Comparison of ENCODE assay signal across 8 mouse cellular contexts in genomic region chrX:73007597-73008479, GRCm38 (mm10). TPM values are rescaled to one million over a fixed set of nuclear protein-coding genes. Genes with fewer than 3 reads are reported as not detected.
A peak's percentile ranks its signal among the peaks of the same experiment; 100 is the strongest.
DNase-seq lines count a peak whose midpoint lies in the region; ATAC-seq and TF ChIP-seq lines count a peak whose summit lies in the region.

No protein-coding gene starts in this region.

- H3K4me2 ChIP-seq in heart, embryonic 12.5 days: peak overlapping the region; percentile 60
- H3K4me2 ChIP-seq in kidney, postnatal 0 days (ENCODE audit: low read length): peak overlapping the region; percentile 53
- peak overlapping the region; percentile 59 for H3K4me2 ChIP-seq in liver, embryonic 11.5 days
- peak overlapping the region; percentile 40 for H3K4me2 ChIP-seq in stomach, embryonic 14.5 days (replicated peaks; ENCODE audit: low read depth, low read length)

- no peaks in the 10 kb centered on the region for H3K9me3 ChIP-seq in heart, embryonic 12.5 days (replicated peaks)
- no peaks in the 10 kb centered on the region for H3K9me3 ChIP-seq in kidney, postnatal 0 days (replicated peaks; ENCODE audit: low read length)
- no peaks in the 10 kb centered on the region for H3K9me3 ChIP-seq in liver, embryonic 11.5 days (ENCODE audit: control insufficient read depth, low read length)
- no peaks in the 10 kb centered on the region for H3K9me3 ChIP-seq in stomach, embryonic 14.5 days (ENCODE audit: control insufficient read depth, low read depth, low read length)

- DNase-seq in B cell, adult 2 months: peak; percentile 90 to 93
- peak; percentile 98 for DNase-seq in brain, adult 2 months (ENCODE audit: low read depth, low spot score)
- DNase-seq in kidney, postnatal 0 days (ENCODE audit: low spot score): peak; percentile 96
- peak; percentile 81 for DNase-seq in liver, embryonic 11.5 days (ENCODE audit: low spot score)
- peak; percentile 95 for DNase-seq in naive thymus-derived CD4-positive, alpha-beta T cell, adult 2 months (ENCODE audit: low read depth)

- no peaks in the 10 kb centered on the region for H3K4me1 ChIP-seq in heart, embryonic 12.5 days (replicated peaks)
- H3K4me1 ChIP-seq in kidney, postnatal 0 days (replicated peaks; ENCODE audit: insufficient read depth, low read length): no peaks in the 10 kb centered on the region
- no peaks in the 10 kb centered on the region for H3K4me1 ChIP-seq in liver, embryonic 11.5 days (replicated peaks; ENCODE audit: control insufficient read depth, insufficient read depth, low read length)
- no peaks in the 10 kb centered on the region for H3K4me1 ChIP-seq in stomach, embryonic 14.5 days (ENCODE audit: control insufficient read depth, insufficient read depth, low read length)

- H3K27ac ChIP-seq in heart, embryonic 12.5 days (ENCODE audit: poor library complexity, severe bottlenecking): no peak overlapping the region; the same call in 1 of the 2 replicates
- no peak overlapping the region for H3K27ac ChIP-seq in kidney, postnatal 0 days
- H3K27ac ChIP-seq in liver, embryonic 11.5 days (ENCODE audit: low read depth, low read length): no peak overlapping the region
- no peak overlapping the region for H3K27ac ChIP-seq in stomach, embryonic 14.5 days (ENCODE audit: low read length)

- no peaks in the 10 kb centered on the region for H3K36me3 ChIP-seq in heart, embryonic 12.5 days
- H3K36me3 ChIP-seq in kidney, postnatal 0 days (ENCODE audit: insufficient read depth, low read length): no peaks in the 10 kb centered on the region
- no peaks in the 10 kb centered on the region for H3K36me3 ChIP-seq in liver, embryonic 11.5 days (ENCODE audit: control insufficient read depth, insufficient read depth, low read length)
- no peaks in the 10 kb centered on the region for H3K36me3 ChIP-seq in stomach, embryonic 14.5 days (ENCODE audit: control insufficient read depth, insufficient read depth, low read length)

- WGBS in heart, embryonic 12.5 days: 18% methylated on average over 22 of the region's 27 CpGs
- 19% methylated on average over 26 of the region's 27 CpGs for WGBS in kidney, postnatal 0 days
- 14% methylated on average over 27 of the region's 27 CpGs for WGBS in liver, embryonic 11.5 days
- WGBS in stomach, embryonic 14.5 days: 21% methylated on average over 25 of the region's 27 CpGs

- ATAC-seq in erythroblast, adult 5-6 weeks (replicated peaks; ENCODE audit: low FRiP score, poor library complexity, severe bottlenecking): peak; percentile 94
- ATAC-seq in heart, embryonic 12.5 days (ENCODE audit: insufficient number of reproducible peaks, low FRiP score): peak; percentile 99
- ATAC-seq in kidney, postnatal 0 days (replicated peaks; ENCODE audit: low FRiP score, low read depth): peak; percentile 99
- ATAC-seq in liver, embryonic 11.5 days (replicated peaks; ENCODE audit: low FRiP score): peak; percentile 96
- ATAC-seq in stomach, embryonic 14.5 days (ENCODE audit: insufficient number of reproducible peaks, insufficient read depth, low FRiP score, low read depth): peak; percentile 99

- H3K4me3 ChIP-seq in heart, embryonic 12.5 days: peak overlapping the region; percentile 44
- peak overlapping the region; percentile 26 for H3K4me3 ChIP-seq in kidney, postnatal 0 days (replicated peaks; ENCODE audit: low read depth, low read length)
- H3K4me3 ChIP-seq in liver, embryonic 11.5 days (ENCODE audit: low read depth, low read length): peak overlapping the region; percentile 38
- peak overlapping the region; percentile 28 for H3K4me3 ChIP-seq in stomach, embryonic 14.5 days (ENCODE audit: low read depth, low read length)

- H3K27me3 ChIP-seq in heart, embryonic 12.5 days (replicated peaks): no peaks in the 10 kb centered on the region
- no peaks in the 10 kb centered on the region for H3K27me3 ChIP-seq in kidney, postnatal 0 days (ENCODE audit: insufficient read depth, low read length)
- no peaks in the 10 kb centered on the region for H3K27me3 ChIP-seq in liver, embryonic 11.5 days (replicated peaks; ENCODE audit: control insufficient read depth, insufficient read depth, low read length)
- no peaks in the 10 kb centered on the region for H3K27me3 ChIP-seq in stomach, embryonic 14.5 days (ENCODE audit: control insufficient read depth, insufficient read depth, low read length)

- peak; percentile 91 for TF ChIP-seq CTCF in kidney, postnatal 0 days (IDR thresholded peaks at IDR 0.05; ENCODE audit: low read depth)

- no peak overlapping the region for H3K9ac ChIP-seq in heart, embryonic 12.5 days
- no peak overlapping the region for H3K9ac ChIP-seq in kidney, postnatal 0 days (ENCODE audit: low read depth, low read length)
- peak overlapping the region; percentile 40; the same call in 1 of the 2 replicates for H3K9ac ChIP-seq in liver, embryonic 11.5 days (ENCODE audit: low read depth, low read length)
- H3K9ac ChIP-seq in stomach, embryonic 14.5 days (replicated peaks; ENCODE audit: low read depth, low read length): no peak overlapping the region

RNA-seq across cellular contexts. Expression of gene Zfp185, which starts 20.7 kb away (rescaled TPM):
- not detected in 2 replicates for total RNA-seq in erythroblast, adult 5-6 weeks (2015; ENCODE audit: low replicate concordance)
- total RNA-seq in erythroblast, adult 5-6 weeks (2017; ENCODE audit: low replicate concordance): not detected in 2 replicates
- 5.7 TPM in 2 replicates for polyA plus RNA-seq in heart, embryonic 12.5 days (2016; fragmentation: Nextera tagmentation; extraction: Ambion mirVana)
- 8.2 and 8.7 TPM in 2 replicates for polyA plus RNA-seq in kidney, postnatal 0 days (2015; fragmentation: Nextera tagmentation; extraction: Ambion mirVana)
- 2.0 and 2.4 TPM in 2 replicates for polyA plus RNA-seq in liver, embryonic 11.5 days (2014; fragmentation: Nextera tagmentation; extraction: Ambion mirVana)
- polyA plus RNA-seq in stomach, embryonic 14.5 days (2014; fragmentation: Nextera tagmentation; extraction: Ambion mirVana): 10.3 and 13.4 TPM in 2 replicates

RNA-seq across cellular contexts. Expression of gene Pnma5, which starts 29.1 kb away (rescaled TPM):
- not detected in 2 replicates for total RNA-seq in erythroblast, adult 5-6 weeks (2015; ENCODE audit: low replicate concordance)
- not detected in 2 replicates for total RNA-seq in erythroblast, adult 5-6 weeks (2017; ENCODE audit: low replicate concordance)
- polyA plus RNA-seq in heart, embryonic 12.5 days (2016; fragmentation: Nextera tagmentation; extraction: Ambion mirVana): 0.08 TPM in 1 of 2 replicates, not detected in the other
- polyA plus RNA-seq in kidney, postnatal 0 days (2015; fragmentation: Nextera tagmentation; extraction: Ambion mirVana): not detected in 2 replicates
- polyA plus RNA-seq in liver, embryonic 11.5 days (2014; fragmentation: Nextera tagmentation; extraction: Ambion mirVana): not detected in 2 replicates
- not detected in 2 replicates for polyA plus RNA-seq in stomach, embryonic 14.5 days (2014; fragmentation: Nextera tagmentation; extraction: Ambion mirVana)

RNA-seq across cellular contexts. Expression of gene Pnma3, which starts 56.7 kb away (rescaled TPM):
- not detected in 2 replicates for total RNA-seq in erythroblast, adult 5-6 weeks (2015; ENCODE audit: low replicate concordance)
- not detected in 2 replicates for total RNA-seq in erythroblast, adult 5-6 weeks (2017; ENCODE audit: low replicate concordance)
- 0.09 TPM in 1 of 2 replicates, not detected in the other for polyA plus RNA-seq in heart, embryonic 12.5 days (2016; fragmentation: Nextera tagmentation; extraction: Ambion mirVana)
- polyA plus RNA-seq in kidney, postnatal 0 days (2015; fragmentation: Nextera tagmentation; extraction: Ambion mirVana): 0.04 and 0.06 TPM in 2 replicates
- not detected in 2 replicates for polyA plus RNA-seq in liver, embryonic 11.5 days (2014; fragmentation: Nextera tagmentation; extraction: Ambion mirVana)
- polyA plus RNA-seq in stomach, embryonic 14.5 days (2014; fragmentation: Nextera tagmentation; extraction: Ambion mirVana): 0.27 TPM in 1 of 2 replicates, not detected in the other
